ENCODE assay signal across 18 mouse cellular contexts in genomic region chr5:135826225-135826624, GRCm38 (mm10). TPM values are rescaled to one million over a fixed set of nuclear protein-coding genes. Genes with fewer than 3 reads are reported as not detected.
DNase-seq lines count a peak whose midpoint lies in the region; ATAC-seq and TF ChIP-seq lines count a peak whose summit lies in the region.
"Had no signal": no experiment of that assay in that cellular context is flagged by ENCODE, and none has a peak within 500 bp of the region (broad histone marks: within the 10 kb centered on the region; RNA-seq: fewer than 3 reads in every experiment).

No protein-coding gene starts in this region.

- no peak overlapping the region for H3K27ac ChIP-seq in heart, adult 2 months
- H3K27ac ChIP-seq in embryonic facial prominence, embryonic 12.5 days, result peak overlapping the region; percentile 46; the same call in 1 of the 2 replicates
- no peak overlapping the region; the same call in 1 of the 2 replicates for H3K27ac ChIP-seq in hindbrain, postnatal 0 days
- H3K27ac ChIP-seq in neural tube, embryonic 14.5 days (ENCODE audit: low read depth, low read length), result peak overlapping the region; percentile 76
- H3K27ac ChIP-seq: macrophage had no signal

- no peak overlapping the region for H3K4me2 ChIP-seq in embryonic facial prominence, embryonic 12.5 days (replicated peaks)
- no peak overlapping the region for H3K4me2 ChIP-seq in hindbrain, postnatal 0 days (ENCODE audit: low read depth, low read length)
- 0 out of 2 replicates have a peak overlapping the region, but pooled peaks have one; percentile 6 for H3K4me2 ChIP-seq in neural tube, embryonic 14.5 days (ENCODE audit: low read depth, low read length)

- TF ChIP-seq CTCF in heart, adult 2 months (IDR thresholded peaks at IDR 0.05), result no peak
- no peak for TF ChIP-seq CTCF in hindbrain, postnatal 0 days (IDR thresholded peaks at IDR 0.05; ENCODE audit: low read depth)

- TF ChIP-seq EP300 in heart, adult 2 months (IDR thresholded peaks at IDR 0.05; ENCODE audit: insufficient read depth, low read depth, low read length), result no peak

- H3K36me3 ChIP-seq in heart, adult 2 months (ENCODE audit: control insufficient read depth, insufficient read depth, low read length), result no peaks in the 10 kb centered on the region
- H3K36me3 ChIP-seq in embryonic facial prominence, embryonic 12.5 days, result no peaks in the 10 kb centered on the region
- H3K36me3 ChIP-seq in hindbrain, postnatal 0 days (ENCODE audit: insufficient read depth, low read length), result no peaks in the 10 kb centered on the region
- H3K36me3 ChIP-seq in neural tube, embryonic 14.5 days (ENCODE audit: control insufficient read depth, insufficient read depth, low read length), result no peaks in the 10 kb centered on the region

- no peak overlapping the region for H3K4me3 ChIP-seq in heart, adult 2 months
- no peak overlapping the region for H3K4me3 ChIP-seq in embryonic facial prominence, embryonic 12.5 days
- H3K4me3 ChIP-seq in hindbrain, postnatal 0 days (ENCODE audit: low read length), result no peak overlapping the region
- no peak overlapping the region for H3K4me3 ChIP-seq in neural tube, embryonic 14.5 days (ENCODE audit: low read depth, low read length)
- H3K4me3 ChIP-seq: myocyte had no signal

- no peak for TF ChIP-seq POLR2A in heart, adult 2 months (IDR thresholded peaks at IDR 0.05; ENCODE audit: insufficient read depth, low read depth, low read length)

- no peak for ATAC-seq in embryonic facial prominence, embryonic 12.5 days (ENCODE audit: insufficient number of reproducible peaks, insufficient read depth, low FRiP score, low TSS enrichment)
- ATAC-seq in hindbrain, postnatal 0 days, result no peak
- ATAC-seq in neural tube, embryonic 14.5 days (ENCODE audit: low read depth), result no peak
- ATAC-seq: activated CD4-positive, CD25-positive, alpha-beta regulatory T cell, adult 4 months had no signal

- H3K79me2 ChIP-seq in heart, adult 2 months (replicated peaks; ENCODE audit: control insufficient read depth, insufficient read depth, low read length), result no peaks in the 10 kb centered on the region

- no peak overlapping the region for H3K9ac ChIP-seq in heart, adult 2 months (ENCODE audit: low read depth, low read length)
- H3K9ac ChIP-seq in embryonic facial prominence, embryonic 12.5 days, result no peak overlapping the region
- no peak overlapping the region for H3K9ac ChIP-seq in hindbrain, postnatal 0 days (replicated peaks; ENCODE audit: low read length)
- no peak overlapping the region for H3K9ac ChIP-seq in neural tube, embryonic 14.5 days (replicated peaks; ENCODE audit: low read depth, low read length)

- intact Hi-C loops in heart, postnatal 10 days (cut with DNase I), result no loop called here
- intact Hi-C loops in heart, adult 2 months (cut with DNase I), result no loop called here

- 25% methylated on average over 6 of the region's 6 CpGs for WGBS in heart, adult 2 months
- 38% methylated on average over 6 of the region's 6 CpGs for WGBS in embryonic facial prominence, embryonic 12.5 days
- 32% methylated on average over 6 of the region's 6 CpGs for WGBS in hindbrain, postnatal 0 days
- WGBS in neural tube, embryonic 14.5 days, result 34% methylated on average over 6 of the region's 6 CpGs

- no peaks in the 10 kb centered on the region for H3K4me1 ChIP-seq in heart, adult 2 months (ENCODE audit: control insufficient read depth, insufficient read depth, low read length)
- peaks cover 16% of the 10 kb centered on the region for H3K4me1 ChIP-seq in embryonic facial prominence, embryonic 12.5 days
- peaks cover 10% of the 10 kb centered on the region for H3K4me1 ChIP-seq in hindbrain, postnatal 0 days (ENCODE audit: insufficient read depth, low read length)
- H3K4me1 ChIP-seq in neural tube, embryonic 14.5 days (ENCODE audit: control insufficient read depth, insufficient read depth, low read length), result peaks cover 31% of the 10 kb centered on the region

- H3K9me3 ChIP-seq in embryonic facial prominence, embryonic 12.5 days, result no peaks in the 10 kb centered on the region
- H3K9me3 ChIP-seq in hindbrain, postnatal 0 days (ENCODE audit: low read length), result no peaks in the 10 kb centered on the region
- H3K9me3 ChIP-seq in neural tube, embryonic 14.5 days (ENCODE audit: control insufficient read depth, low read length), result no peaks in the 10 kb centered on the region

- DNase-seq in heart, postnatal 10 days, result peak; percentile 11 to 18
- no peak for DNase-seq in heart, adult 2 months
- DNase-seq in hindbrain, postnatal 0 days (ENCODE audit: low spot score), result peak; percentile 21
- DNase-seq in kidney, adult 9 months, result no peak
- no peak for DNase-seq in thymus, adult 18-20 months
- no peak for DNase-seq in thymus, postnatal 0 days (ENCODE audit: low spot score)
- DNase-seq: cerebellum, postnatal 10 days; heart, adult 18-20 months; kidney, adult 8-10 months; thymus, postnatal 4 days had no signal

- H3K27me3 ChIP-seq in heart, adult 2 months (ENCODE audit: control insufficient read depth, insufficient read depth, low read length), result no peaks in the 10 kb centered on the region
- no peaks in the 10 kb centered on the region for H3K27me3 ChIP-seq in embryonic facial prominence, embryonic 12.5 days
- H3K27me3 ChIP-seq in hindbrain, postnatal 0 days (ENCODE audit: insufficient read depth, low read length), result no peaks in the 10 kb centered on the region
- H3K27me3 ChIP-seq in neural tube, embryonic 14.5 days (ENCODE audit: control insufficient read depth, insufficient read depth, low read length), result no peaks in the 10 kb centered on the region

RNA-seq across cellular contexts. Expression of gene Srrm3, which starts 19.5 kb away (rescaled TPM):
- total RNA-seq in heart, postnatal 10 days (2021), result under 1 TPM; 0.24 to 0.25 TPM
- total RNA-seq in heart, adult 2 months (2021), result not detected
- polyA plus RNA-seq in heart, adult 2 months (2012; rRNA removed), result not detected in 2 replicates
- polyA plus RNA-seq in embryonic facial prominence, embryonic 12.5 days (2016; fragmentation: Nextera tagmentation; extraction: Ambion mirVana), result 3.6 and 8.9 TPM in 2 replicates
- total RNA-seq in hindbrain, postnatal 0 days (2014; rRNA removed), result 75.8 and 106 TPM in 2 replicates
- polyA plus RNA-seq in hindbrain, postnatal 0 days (2015; fragmentation: Nextera tagmentation; extraction: Ambion mirVana), result 50.8 and 55.7 TPM in 2 replicates
- 61.0 and 65.9 TPM in 2 replicates for polyA plus RNA-seq in neural tube, embryonic 14.5 days (2014; fragmentation: Nextera tagmentation; extraction: Ambion mirVana)
- 0.09 TPM in 1 of 2 replicates, not detected in the other for polyA plus RNA-seq in thymus, postnatal 0 days (2015; fragmentation: Nextera tagmentation; extraction: Ambion mirVana)
- total RNA-seq: heart, adult 18-20 months; MEL had no signal
- polyA plus RNA-seq: activated CD4-positive, CD25-positive, alpha-beta regulatory T cell, adult 4 months; limb, embryonic 11.5 days; liver, embryonic 16.5 days; macrophage; myocyte had no signal

RNA-seq across cellular contexts. Expression of gene Mdh2, which starts 47.9 kb away (rescaled TPM):
- 1,000 to 10,000 TPM; 1,661 to 1,664 TPM for total RNA-seq in heart, postnatal 10 days (2021)
- 1,000 to 10,000 TPM; 1,645 to 1,928 TPM for total RNA-seq in heart, adult 2 months (2021)
- polyA plus RNA-seq in heart, adult 2 months (2012; rRNA removed), result 2,909 and 3,459 TPM in 2 replicates
- 487 and 498 TPM in 2 replicates for polyA plus RNA-seq in embryonic facial prominence, embryonic 12.5 days (2016; fragmentation: Nextera tagmentation; extraction: Ambion mirVana)
- 165 and 169 TPM in 2 replicates for total RNA-seq in hindbrain, postnatal 0 days (2014; rRNA removed)
- 732 and 760 TPM in 2 replicates for polyA plus RNA-seq in hindbrain, postnatal 0 days (2015; fragmentation: Nextera tagmentation; extraction: Ambion mirVana)
- 680 and 694 TPM in 2 replicates for polyA plus RNA-seq in neural tube, embryonic 14.5 days (2014; fragmentation: Nextera tagmentation; extraction: Ambion mirVana)
- 525 and 570 TPM in 2 replicates for polyA plus RNA-seq in thymus, postnatal 0 days (2015; fragmentation: Nextera tagmentation; extraction: Ambion mirVana)

RNA-seq across cellular contexts. Expression of gene Styxl1, which starts 48.0 kb away (rescaled TPM):
- total RNA-seq in heart, postnatal 10 days (2021), result not detected
- not detected for total RNA-seq in heart, adult 2 months (2021)
- polyA plus RNA-seq in heart, adult 2 months (2012; rRNA removed), result 0.20 TPM in 1 of 2 replicates, not detected in the other
- polyA plus RNA-seq in embryonic facial prominence, embryonic 12.5 days (2016; fragmentation: Nextera tagmentation; extraction: Ambion mirVana), result 0.23 and 0.47 TPM in 2 replicates
- total RNA-seq in hindbrain, postnatal 0 days (2014; rRNA removed), result 0.10 TPM in 1 of 2 replicates, not detected in the other
- 0.61 and 0.69 TPM in 2 replicates for polyA plus RNA-seq in hindbrain, postnatal 0 days (2015; fragmentation: Nextera tagmentation; extraction: Ambion mirVana)
- polyA plus RNA-seq in neural tube, embryonic 14.5 days (2014; fragmentation: Nextera tagmentation; extraction: Ambion mirVana), result 0.76 TPM in 1 of 2 replicates, not detected in the other
- 0.83 and 0.96 TPM in 2 replicates for polyA plus RNA-seq in thymus, postnatal 0 days (2015; fragmentation: Nextera tagmentation; extraction: Ambion mirVana)
- total RNA-seq: heart, adult 18-20 months; MEL had no signal
- polyA plus RNA-seq: limb, embryonic 11.5 days; macrophage had no signal

Comparison
In these comparisons a context has a peak if more than half of its experiments do, and no peak if none do; other contexts are left out.
1. DNase-seq: peak in heart, postnatal 10 days (2 of 2) and hindbrain, postnatal 0 days (single experiment); none in heart, adult 2 months (0 of 2), kidney, adult 9 months (single experiment), thymus, adult 18-20 months (0 of 2) and thymus, postnatal 0 days (single experiment).
2. H3K27ac ChIP-seq: peak in embryonic facial prominence, embryonic 12.5 days (single experiment) and neural tube, embryonic 14.5 days (single experiment); none in heart, adult 2 months (single experiment) and hindbrain, postnatal 0 days (single experiment).